Mouse (Mus musculus) CH12.LX (cell line): ENCODE data around the gene Ccdc69. TPM values are rescaled to one million over a fixed set of nuclear protein-coding genes. Genes with fewer than 3 reads are reported as not detected.

Experiments used
- DNase-seq: peaks from one replicate; pipeline ENCODE4 v3.0.0-alpha.2; 2013; ENCODE audit errors: extremely low read depth
- H3K27ac ChIP-seq: 2 replicates; pipeline ENCODE4 v1.5.1; 2012; ENCODE audit warnings: low read depth, mild to moderate bottlenecking, control low read depth, moderate library complexity; ENCODE audit not compliant: insufficient read depth
- H3K27me3 ChIP-seq: replicated peaks from 2 replicates; pipeline ENCODE3; 2012; ENCODE audit warnings: inconsistent platforms
- H3K36me3 ChIP-seq, 2 experiments: replicated peaks in 1 of 2; 2 replicates each; pipeline versions ENCODE3 to v1.6.1; 2012; ENCODE audit warnings: inconsistent platforms in 1 of 2, low read length in 1 of 2, mild to moderate bottlenecking in 1 of 2, mixed read lengths in 1 of 2, moderate library complexity in 1 of 2; ENCODE audit not compliant: control insufficient read depth in 1 of 2, insufficient read depth in 1 of 2
- H3K4me1 ChIP-seq, 2 experiments: 2 replicates each; pipeline ENCODE4 v1.6.1; 2012; ENCODE audit warnings: inconsistent platforms in 1 of 2, moderate library complexity in 1 of 2; ENCODE audit not compliant: insufficient read depth in 2 of 2, control insufficient read depth in 1 of 2
- H3K4me2 ChIP-seq: 2 replicates; pipeline ENCODE4 v1.6.1; 2012; ENCODE audit warnings: low read depth, mild to moderate bottlenecking, control low read depth; ENCODE audit not compliant: poor library complexity, insufficient read depth, severe bottlenecking
- H3K4me3 ChIP-seq, 3 experiments: fragments of 150-350 bp in 1 of 3; sonication (generic) in 1 of 3; replicated peaks in 1 of 3; 2 replicates each; pipeline versions ENCODE3 to v1.5.1; 2011 to 2012; ENCODE audit warnings: low read depth in 2 of 3, low read length in 2 of 3, mild to moderate bottlenecking in 2 of 3, moderate library complexity in 2 of 3, control low read depth in 1 of 3, improper control_type of control experiment in 1 of 3, inconsistent platforms in 1 of 3, mixed read lengths in 1 of 3; ENCODE audit not compliant: poor library complexity in 1 of 3
- H3K79me2 ChIP-seq: replicated peaks from 2 replicates; pipeline ENCODE4 v1.6.1; 2012; ENCODE audit warnings: mild to moderate bottlenecking, moderate library complexity; ENCODE audit not compliant: control insufficient read depth, poor library complexity, insufficient read depth, severe bottlenecking; ENCODE audit errors: extremely low read depth
- H3K9ac ChIP-seq: 2 replicates; pipeline ENCODE4 v1.6.1; 2012; ENCODE audit warnings: low read depth, mild to moderate bottlenecking, control low read depth, moderate library complexity; ENCODE audit not compliant: insufficient read depth
- H3K9me3 ChIP-seq: replicated peaks from 2 replicates; pipeline ENCODE3; 2012; ENCODE audit warnings: low read length, inconsistent platforms, mixed read lengths
- BHLHE40 ChIP-seq: IDR thresholded peaks from 2 replicates; pipeline ENCODE4 v1.6.1; 2011; ENCODE audit warnings: mild to moderate bottlenecking, low read depth, low read length, improper control_type of control experiment
- CHD1 ChIP-seq: IDR thresholded peaks from 2 replicates; pipeline ENCODE4 v1.6.1; 2012; ENCODE audit warnings: low read depth, low read length, improper control_type of control experiment, inconsistent platforms
- CHD2 ChIP-seq: IDR thresholded peaks from 2 replicates; pipeline ENCODE4 v1.6.1; 2011; ENCODE audit warnings: low read length, improper control_type of control experiment
- ELF1 ChIP-seq: IDR thresholded peaks from 2 replicates; pipeline ENCODE4 v1.6.1; 2014; ENCODE audit warnings: low read depth, mild to moderate bottlenecking, inconsistent platforms, low read length, improper control_type of control experiment
- EP300 ChIP-seq: IDR thresholded peaks from 2 replicates; pipeline ENCODE4 v1.6.1; 2011; ENCODE audit warnings: low read length, improper control_type of control experiment
- MEF2A ChIP-seq: IDR thresholded peaks from 2 replicates; pipeline ENCODE4 v1.6.1; 2014; ENCODE audit warnings: low read depth, mild to moderate bottlenecking, inconsistent platforms, low read length, improper control_type of control experiment, borderline replicate concordance
- MYC ChIP-seq: IDR thresholded peaks from 2 replicates; pipeline ENCODE4 v1.6.1; 2011; ENCODE audit warnings: low read depth, mild to moderate bottlenecking, improper control_type of control experiment, low read length
- NRF1 ChIP-seq: IDR thresholded peaks from 2 replicates; pipeline ENCODE4 v1.6.1; 2014; ENCODE audit warnings: low read depth, mild to moderate bottlenecking, inconsistent platforms, low read length, improper control_type of control experiment, moderate library complexity
- PAX5 ChIP-seq: IDR thresholded peaks from 2 replicates; pipeline ENCODE4 v1.6.1; 2012; ENCODE audit warnings: low read length, inconsistent platforms, mixed read lengths
- POLR2AphosphoS2 ChIP-seq: IDR thresholded peaks from 2 replicates; pipeline ENCODE4 v1.6.1; 2011; ENCODE audit warnings: low read depth, low read length, improper control_type of control experiment
- RCOR1 ChIP-seq: conservative IDR thresholded peaks from 2 replicates; pipeline ENCODE4 v1.6.1; 2012; ENCODE audit warnings: low read depth, mild to moderate bottlenecking, inconsistent platforms, low read length, improper control_type of control experiment
- SIN3A ChIP-seq: IDR thresholded peaks from 2 replicates; pipeline ENCODE4 v1.6.1; 2012; ENCODE audit warnings: low read length, improper control_type of control experiment, inconsistent platforms
- USF2 ChIP-seq: conservative IDR thresholded peaks from 2 replicates; pipeline ENCODE4 v1.6.1; 2011; ENCODE audit warnings: low read depth, low read length, improper control_type of control experiment
- dilution Hi-C: fragments of 300-500 bp; cut with MboI; formaldehyde crosslinking; loops from 2 replicates; pipeline ENCODE4 v1.14.3; 2020; ENCODE audit warnings: low sequenced_read_pairs; ENCODE audit not compliant: extremely low pct_unique_long_range_greater_than_20kb, extremely low pct_ligation_motif_present
- in situ Hi-C: fragments of 300-500 bp; cut with MboI; formaldehyde crosslinking; loops from 3 replicates; pipeline ENCODE4 v1.14.3; 2019; ENCODE audit warnings: low sequenced_read_pairs, low pct_ligation_motif_present, low pct_unique_long_range_greater_than_20kb, mixed read lengths
- polyA plus RNA-seq: library from polyadenylated mRNA; unstranded; fragments of >175 nt; gene quantifications from 2 replicates; pipeline ENCODE4 v1.2.1, GENCODE M21; 2012; ENCODE audit warnings: low read depth; ENCODE audit not compliant: insufficient read length
- total RNA-seq, 2 experiments: library from RNA; depleted of rRNA; stranded (reverse); fragments of 300-350 nt in 1 of 2; fragments of >200 nt in 1 of 2; gene quantifications; 2 replicates each; pipeline ENCODE4 v1.2.3; 2012 to 2014

Ccdc69 gene
- total and polyA plus RNA-seq, 3 experiments = 0.27 to 4.3 (median 0.61) TPM

- Histone ChIP-seq H3K36me3 (no peaks in the 10 kb centered on the region), H3K27me3 (no peaks in the 10 kb centered on the region), H3K27ac (no peak overlapping the region), H3K9ac (no peak overlapping the region), H3K4me2 (no peak overlapping the region), H3K4me3 (no peak overlapping the region), H3K79me2 (no peaks in the 10 kb centered on the region), H3K4me1 (peaks cover 7 to 31% of the 10 kb centered on the region in 2 experiments), H3K9me3 (no peaks in the 10 kb centered on the region)
- in situ Hi-C loops (no loop called here), dilution Hi-C loops (no loop called here)
- DNase-seq = no peak
- no peak for TF ChIP-seq SIN3A
- no peak for TF ChIP-seq NRF1
Measured at GRCm38 (mm10) chr11:55071344-55071743, 6.6 kb downstream of the Ccdc69 start.

GRCm38 (mm10) chr11:55069023-55069422 is 8.9 kb downstream of the Ccdc69 start:
- H3K4me3 ChIP-seq = no peak overlapping the region
- dilution Hi-C loops (no loop called here), in situ Hi-C loops (no loop called here)
- H3K4me1 ChIP-seq = peaks cover 7 to 27% of the 10 kb centered on the region in 2 experiments
- H3K4me2 ChIP-seq = no peak overlapping the region
- no peaks in the 10 kb centered on the region for H3K27me3 ChIP-seq
- TF ChIP-seq CHD2 = peak; percentile 36; the same call in 1 of the 2 replicates
- no peak for TF ChIP-seq MEF2A
- no peak for TF ChIP-seq POLR2AphosphoS2
- TF ChIP-seq USF2 = no peak
- TF ChIP-seq BHLHE40 = no peak
- TF ChIP-seq PAX5 = no peak
- TF ChIP-seq, all 38 proteins: peak for 1
- DNase-seq = no peak
- H3K79me2 ChIP-seq = no peaks in the 10 kb centered on the region
- H3K36me3 ChIP-seq = no peaks in the 10 kb centered on the region
- H3K9me3 ChIP-seq = no peaks in the 10 kb centered on the region
- no peak overlapping the region for H3K27ac ChIP-seq
- no peak overlapping the region for H3K9ac ChIP-seq

GRCm38 (mm10) chr11:55066921-55067320 is 11.0 kb downstream of the Ccdc69 start:
- no peaks in the 10 kb centered on the region for H3K36me3 ChIP-seq
- TF ChIP-seq RCOR1 = no peak
- no peak for TF ChIP-seq MEF2A
- no peak for TF ChIP-seq USF2
- no peak for TF ChIP-seq MYC
- TF ChIP-seq ELF1 = no peak
- no peak for TF ChIP-seq CHD1
- TF ChIP-seq EP300 = no peak
- dilution Hi-C loops = no loop called here

More at GRCm38 (mm10) chr11:55066921-55067320, 11.0 kb downstream of the Ccdc69 start:
- Histone ChIP-seq H3K9ac (no peak overlapping the region), H3K79me2 (no peaks in the 10 kb centered on the region; the same call in 1 of the 2 replicates), H3K9me3 (no peaks in the 10 kb centered on the region), H3K27me3 (no peaks in the 10 kb centered on the region), H3K4me1 (peaks cover 3 to 11% of the 10 kb centered on the region in 2 experiments), H3K4me2 (no peak overlapping the region), H3K27ac (no peak overlapping the region), H3K4me3 (no peak overlapping the region)
- no peak for DNase-seq
- in situ Hi-C loops = no loop called here
